Mouse (Mus musculus): Measurements from ENCODE around the gene Klc1. TPM values are rescaled to one million over a fixed set of nuclear protein-coding genes. Genes with fewer than 3 reads are reported as not detected.

Gene Klc1
- polyA plus RNA-seq, 1 experiment: 66.3 TPM

- TF ChIP-seq FLI1 (IDR thresholded peaks at IDR 0.05; ENCODE audit: low read length) (no peak), GATA1 (IDR thresholded peaks at IDR 0.05; ENCODE audit: borderline replicate concordance, low read length) (no peak)
- Histone ChIP-seq H3K36me3 (replicated peaks; ENCODE audit: low read length) (peaks cover 68% of the 10 kb centered on the region), H3K4me1 (peaks cover 53% of the 10 kb centered on the region), H3K27me3 (replicated peaks) (no peaks in the 10 kb centered on the region), H3K4me3 (replicated peaks) (no peak overlapping the region), H3K9me3 (no peaks in the 10 kb centered on the region)
Observed at GRCm38 (mm10) chr12:111768322-111768928, 9.8 kb downstream of the Klc1 start.

GRCm38 (mm10) chr12:111769306-111769705 lies 10.7 kb downstream of the Klc1 start:
- peaks cover 47% of the 10 kb centered on the region for H3K4me1 ChIP-seq
- no peak overlapping the region for H3K4me3 ChIP-seq (replicated peaks)
- TF ChIP-seq GATA1 (IDR thresholded peaks at IDR 0.05; ENCODE audit: borderline replicate concordance, low read length) (no peak), FLI1 (IDR thresholded peaks at IDR 0.05; ENCODE audit: low read length) (no peak)
- H3K27me3 ChIP-seq (replicated peaks): no peaks in the 10 kb centered on the region
- no peaks in the 10 kb centered on the region for H3K9me3 ChIP-seq
- H3K36me3 ChIP-seq (replicated peaks; ENCODE audit: low read length): peaks cover 70% of the 10 kb centered on the region

GRCm38 (mm10) chr12:111769816-111770577 lies 11.3 kb downstream of the Klc1 start:
- no peak for TF ChIP-seq GATA1 (IDR thresholded peaks at IDR 0.05; ENCODE audit: borderline replicate concordance, low read length)
- no peak for TF ChIP-seq FLI1 (IDR thresholded peaks at IDR 0.05; ENCODE audit: low read length)
- H3K4me1 ChIP-seq: peaks cover 53% of the 10 kb centered on the region
- H3K27me3 ChIP-seq (replicated peaks): no peaks in the 10 kb centered on the region
- H3K36me3 ChIP-seq (replicated peaks; ENCODE audit: low read length): peaks cover 75% of the 10 kb centered on the region
- H3K4me3 ChIP-seq (replicated peaks): no peak overlapping the region
- no peaks in the 10 kb centered on the region for H3K9me3 ChIP-seq

GRCm38 (mm10) chr12:111770651-111771050 lies 12.0 kb downstream of the Klc1 start:
- H3K27me3 ChIP-seq (replicated peaks): no peaks in the 10 kb centered on the region
- H3K36me3 ChIP-seq (replicated peaks; ENCODE audit: low read length): peaks cover 80% of the 10 kb centered on the region
- peaks cover 53% of the 10 kb centered on the region for H3K4me1 ChIP-seq
- TF ChIP-seq FLI1 (IDR thresholded peaks at IDR 0.05; ENCODE audit: low read length) (no peak), GATA1 (IDR thresholded peaks at IDR 0.05; ENCODE audit: borderline replicate concordance, low read length) (no peak)
- no peaks in the 10 kb centered on the region for H3K9me3 ChIP-seq
- no peak overlapping the region for H3K4me3 ChIP-seq (replicated peaks)

GRCm38 (mm10) chr12:111774156-111774555 lies 15.5 kb downstream of the Klc1 start:
- no peak for TF ChIP-seq GATA1 (IDR thresholded peaks at IDR 0.05; ENCODE audit: borderline replicate concordance, low read length)
- no peak for TF ChIP-seq FLI1 (IDR thresholded peaks at IDR 0.05; ENCODE audit: low read length)
- H3K4me1 ChIP-seq: peaks cover 34% of the 10 kb centered on the region
- H3K36me3 ChIP-seq (replicated peaks; ENCODE audit: low read length): peaks cover 91% of the 10 kb centered on the region
- H3K9me3 ChIP-seq: 0 out of 2 replicates have a peak, but pooled peaks cover 2% of the 10 kb centered on the region
- H3K4me3 ChIP-seq (replicated peaks): no peak overlapping the region
- no peaks in the 10 kb centered on the region for H3K27me3 ChIP-seq (replicated peaks)

GRCm38 (mm10) chr12:111774845-111775244 lies 16.2 kb downstream of the Klc1 start:
- H3K27me3 ChIP-seq (replicated peaks): no peaks in the 10 kb centered on the region
- no peak overlapping the region for H3K4me3 ChIP-seq (replicated peaks)
- H3K4me1 ChIP-seq: peaks cover 30% of the 10 kb centered on the region
- H3K36me3 ChIP-seq (replicated peaks; ENCODE audit: low read length): peaks cover 91% of the 10 kb centered on the region
- H3K9me3 ChIP-seq: 0 out of 2 replicates have a peak, but pooled peaks cover 5% of the 10 kb centered on the region
- TF ChIP-seq FLI1 (IDR thresholded peaks at IDR 0.05; ENCODE audit: low read length): no peak
- no peak for TF ChIP-seq GATA1 (IDR thresholded peaks at IDR 0.05; ENCODE audit: borderline replicate concordance, low read length)

GRCm38 (mm10) chr12:111777919-111778318 lies 19.3 kb downstream of the Klc1 start:
- H3K27me3 ChIP-seq (replicated peaks): no peaks in the 10 kb centered on the region
- H3K9me3 ChIP-seq: 0 out of 2 replicates have a peak, but pooled peaks cover 5% of the 10 kb centered on the region
- H3K36me3 ChIP-seq (replicated peaks; ENCODE audit: low read length): peaks cover 98% of the 10 kb centered on the region
- peaks cover 22% of the 10 kb centered on the region for H3K4me1 ChIP-seq
- TF ChIP-seq GATA1 (IDR thresholded peaks at IDR 0.05; ENCODE audit: borderline replicate concordance, low read length): no peak
- no peak for TF ChIP-seq FLI1 (IDR thresholded peaks at IDR 0.05; ENCODE audit: low read length)
- no peak overlapping the region for H3K4me3 ChIP-seq (replicated peaks)

- Histone ChIP-seq H3K9me3 (0 out of 2 replicates have a peak, but pooled peaks cover 5% of the 10 kb centered on the region), H3K36me3 (replicated peaks; ENCODE audit: low read length) (peaks cover 96% of the 10 kb centered on the region), H3K4me3 (replicated peaks) (no peak overlapping the region), H3K4me1 (peaks cover 18% of the 10 kb centered on the region), H3K27me3 (replicated peaks) (no peaks in the 10 kb centered on the region)
- TF ChIP-seq FLI1 (IDR thresholded peaks at IDR 0.05; ENCODE audit: low read length) (no peak), GATA1 (IDR thresholded peaks at IDR 0.05; ENCODE audit: borderline replicate concordance, low read length) (no peak)
Observed at GRCm38 (mm10) chr12:111779544-111779943, 20.9 kb downstream of the Klc1 start.

- Histone ChIP-seq H3K27me3 (replicated peaks) (no peaks in the 10 kb centered on the region), H3K4me3 (replicated peaks) (no peak overlapping the region), H3K9me3 (no peaks in the 10 kb centered on the region), H3K36me3 (replicated peaks; ENCODE audit: low read length) (peaks cover 97% of the 10 kb centered on the region), H3K4me1 (peaks cover 20% of the 10 kb centered on the region; the same call in 1 of the 2 replicates)
- TF ChIP-seq GATA1 (IDR thresholded peaks at IDR 0.05; ENCODE audit: borderline replicate concordance, low read length) (no peak), FLI1 (IDR thresholded peaks at IDR 0.05; ENCODE audit: low read length) (no peak)
Observed at GRCm38 (mm10) chr12:111785174-111785573, 26.5 kb downstream of the Klc1 start.

- Histone ChIP-seq H3K4me1 (peaks cover 23% of the 10 kb centered on the region; the same call in 1 of the 2 replicates), H3K27me3 (replicated peaks) (no peaks in the 10 kb centered on the region), H3K36me3 (replicated peaks; ENCODE audit: low read length) (peaks cover 97% of the 10 kb centered on the region), H3K4me3 (replicated peaks) (no peak overlapping the region), H3K9me3 (no peaks in the 10 kb centered on the region)
- TF ChIP-seq FLI1 (IDR thresholded peaks at IDR 0.05; ENCODE audit: low read length) (no peak), GATA1 (IDR thresholded peaks at IDR 0.05; ENCODE audit: borderline replicate concordance, low read length) (no peak)
Observed at GRCm38 (mm10) chr12:111787015-111787414, 28.4 kb downstream of the Klc1 start.
